Mouse (Mus musculus) lung, postnatal 4 days (tissue): ENCODE data around the gene Slc15a2.

ENCODE experiments used
- DNase-seq, 2 experiments: peaks; one replicate each; pipeline ENCODE4 v3.0.0; 2021

Slc15a2 gene

DNA sequence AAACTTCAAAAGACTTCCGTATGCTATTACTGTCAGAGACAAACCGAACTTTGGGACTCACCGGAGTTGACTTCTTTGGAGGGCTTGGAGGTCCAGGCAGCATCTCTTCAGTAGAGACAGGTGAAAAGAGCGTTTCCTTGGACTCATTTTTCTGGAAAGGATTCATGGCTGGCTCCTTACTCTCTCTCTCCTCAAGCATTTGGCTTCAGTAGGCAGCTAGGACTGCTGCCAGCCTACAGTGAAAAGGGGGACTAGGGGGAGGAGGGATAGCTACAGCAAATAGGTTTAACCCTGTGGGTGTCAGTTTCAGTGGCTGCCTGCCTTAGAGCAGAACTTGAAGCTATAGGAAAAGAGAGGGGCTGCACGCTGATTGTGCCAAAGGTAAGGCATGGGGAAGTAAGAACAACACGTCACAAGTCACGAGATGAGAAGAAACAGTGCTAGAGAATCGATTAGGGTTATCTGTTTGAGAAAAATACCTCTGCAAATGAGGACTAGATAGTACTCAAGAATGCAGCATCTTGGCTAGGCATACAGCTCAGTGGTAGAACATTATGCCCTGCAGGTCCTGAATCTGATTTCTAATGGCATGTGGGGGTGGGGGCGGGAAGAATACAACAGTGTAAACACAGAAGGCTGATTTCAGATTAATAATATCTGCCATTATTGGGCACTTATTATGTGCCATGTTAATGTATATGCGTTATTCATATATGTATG lies at the start of gene Slc15a2:
TSS of gene Slc15a2 (minus strand) at position 369 of the 720 bp plus-strand sequence.
- peak; percentile 16 to 32 for DNase-seq

DNA sequence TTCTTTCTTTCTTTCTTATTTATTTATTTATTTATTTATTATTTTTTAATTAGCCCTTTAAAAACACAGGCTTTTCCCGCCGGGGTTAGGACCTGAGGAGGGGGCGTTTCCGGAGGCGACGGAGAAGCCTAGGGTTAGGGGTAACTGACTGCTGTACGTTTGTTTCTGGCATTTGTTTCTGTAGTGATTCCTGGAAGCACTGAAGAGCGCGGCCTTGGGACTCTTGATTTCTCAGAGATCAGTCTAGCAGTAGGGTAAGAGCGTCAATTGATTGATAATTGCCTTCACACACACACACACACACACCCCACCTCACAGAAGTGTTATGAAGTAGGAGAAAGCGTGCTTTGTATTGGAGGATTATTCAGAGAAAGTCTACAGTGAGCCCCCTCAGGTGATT lies 44.1 kb upstream of the Slc15a2 start:
- no peak for DNase-seq

DNA sequence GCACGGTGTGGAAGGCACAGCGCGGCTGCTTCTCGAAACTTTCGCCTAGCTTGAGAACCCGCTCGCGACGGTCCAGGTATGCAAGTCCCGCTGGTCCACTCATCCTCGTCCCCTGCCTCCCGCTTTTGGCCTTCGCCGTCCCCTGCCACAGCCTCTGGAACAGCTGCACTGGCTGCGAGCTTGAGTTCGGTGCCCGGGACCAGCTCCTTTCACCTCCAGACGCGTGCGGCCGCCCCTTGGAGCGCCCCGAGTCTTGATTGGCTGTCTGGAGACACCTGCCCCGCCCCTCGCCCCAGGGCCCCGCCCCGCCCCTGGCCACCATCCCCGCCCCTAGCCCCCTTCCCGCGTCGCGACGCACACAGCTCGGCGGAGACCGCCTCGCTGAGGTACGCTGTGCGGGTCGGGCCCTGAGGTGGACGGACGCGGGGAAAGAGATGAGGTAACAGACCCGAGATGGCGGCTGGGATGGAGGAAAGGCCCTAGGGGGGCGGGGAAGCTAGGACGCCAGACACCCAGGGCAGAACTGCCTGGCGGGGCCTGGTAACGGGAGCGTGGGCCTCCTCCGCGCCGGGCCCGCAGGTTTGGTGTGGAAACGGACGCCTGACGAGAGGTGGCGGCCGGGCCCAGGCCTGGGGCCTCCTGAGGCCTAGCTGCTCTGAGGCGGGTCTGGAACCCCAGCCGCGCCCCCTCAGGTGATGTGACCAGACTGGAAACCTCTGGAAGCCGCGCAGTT lies 43.5 kb upstream of the Slc15a2 start, which contains the start of gene Iqcb1:
TSS of gene Iqcb1 (plus strand) at position 332 of the 733 bp plus-strand sequence.
- DNase-seq = peak; percentile 86

DNA sequence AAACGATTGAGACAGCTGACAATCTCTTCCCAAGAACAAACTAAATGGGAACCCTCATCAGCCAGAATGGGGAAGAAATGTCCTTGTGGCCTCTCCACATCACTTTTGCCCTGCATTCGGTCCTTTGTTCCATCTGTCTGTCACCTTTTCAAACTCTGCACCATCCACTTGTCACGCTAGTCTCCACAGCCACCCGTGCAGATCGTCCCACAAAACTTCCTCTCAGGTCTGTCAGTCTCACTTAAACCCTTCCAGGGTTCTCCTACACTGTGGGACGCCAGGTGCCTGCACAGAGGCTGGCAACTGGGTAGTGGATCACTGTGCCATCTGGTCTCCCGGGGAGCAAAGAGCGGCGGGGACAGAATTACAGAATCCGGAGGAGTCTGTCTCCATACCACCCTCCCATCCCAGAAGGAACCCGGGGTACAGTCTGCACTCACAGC lies 42.9 kb upstream of the Slc15a2 start:
- no peak for DNase-seq

DNA sequence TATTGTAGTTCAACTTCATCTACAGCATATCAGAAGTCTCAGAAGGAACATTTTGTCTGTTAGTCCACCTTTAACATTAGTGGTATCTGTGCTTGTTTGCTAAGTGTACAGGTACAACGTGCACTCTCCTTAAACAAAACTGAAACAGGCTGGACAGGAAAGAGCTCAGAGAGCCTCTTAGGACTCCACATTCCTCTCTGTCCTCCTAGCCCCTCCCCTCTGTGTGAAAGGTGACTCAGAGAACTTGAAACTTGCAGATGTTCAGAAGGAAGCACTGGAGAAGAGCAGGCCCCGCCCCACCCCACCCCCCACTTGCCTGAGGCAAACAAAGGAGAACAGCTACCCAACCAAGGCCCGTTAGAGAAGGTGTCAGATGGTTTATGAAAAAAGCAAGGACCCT lies 36.7 kb upstream of the Slc15a2 start:
- peak in 1 of 2 experiments; percentile 17 for DNase-seq

DNA sequence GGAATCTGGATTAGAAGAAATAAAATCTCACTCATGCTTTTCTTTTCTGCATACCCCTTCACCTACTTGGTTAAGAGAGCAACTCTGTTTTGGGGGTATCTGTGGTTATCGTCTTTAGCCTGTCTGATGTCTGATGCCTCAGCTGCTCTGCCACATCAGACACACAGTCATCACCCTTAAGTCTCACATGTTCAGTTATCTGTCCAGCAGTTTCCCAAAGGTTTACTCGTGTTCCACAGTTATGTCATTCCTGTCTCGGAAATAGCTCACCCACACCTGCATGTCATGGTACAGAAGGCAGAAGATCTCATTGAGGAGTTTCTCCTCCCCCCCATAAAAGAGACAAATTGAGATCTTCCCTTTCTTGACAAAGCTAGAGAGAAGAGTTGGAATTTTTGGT lies 36.0 kb upstream of the Slc15a2 start:
- no peak for DNase-seq

DNA sequence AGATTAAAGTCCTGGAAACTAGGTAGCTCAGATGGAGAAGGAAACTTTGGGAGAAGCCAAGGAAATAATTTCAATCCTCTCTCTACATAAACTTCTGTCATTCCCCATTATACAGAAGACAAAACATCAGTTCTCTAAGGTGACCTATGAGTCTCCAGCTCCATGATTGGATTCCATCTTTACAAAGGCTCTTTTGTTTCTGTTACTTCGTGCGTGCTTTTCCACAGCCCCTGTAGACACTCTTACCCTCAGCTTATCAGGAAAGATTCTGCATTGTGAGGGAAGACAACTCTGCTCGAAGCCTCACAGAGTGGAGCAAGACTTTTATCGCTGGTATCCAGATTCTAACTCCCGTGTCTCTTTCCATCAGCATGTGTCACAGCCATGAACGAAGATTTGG lies 35.3 kb upstream of the Slc15a2 start:
- no peak for DNase-seq

DNA sequence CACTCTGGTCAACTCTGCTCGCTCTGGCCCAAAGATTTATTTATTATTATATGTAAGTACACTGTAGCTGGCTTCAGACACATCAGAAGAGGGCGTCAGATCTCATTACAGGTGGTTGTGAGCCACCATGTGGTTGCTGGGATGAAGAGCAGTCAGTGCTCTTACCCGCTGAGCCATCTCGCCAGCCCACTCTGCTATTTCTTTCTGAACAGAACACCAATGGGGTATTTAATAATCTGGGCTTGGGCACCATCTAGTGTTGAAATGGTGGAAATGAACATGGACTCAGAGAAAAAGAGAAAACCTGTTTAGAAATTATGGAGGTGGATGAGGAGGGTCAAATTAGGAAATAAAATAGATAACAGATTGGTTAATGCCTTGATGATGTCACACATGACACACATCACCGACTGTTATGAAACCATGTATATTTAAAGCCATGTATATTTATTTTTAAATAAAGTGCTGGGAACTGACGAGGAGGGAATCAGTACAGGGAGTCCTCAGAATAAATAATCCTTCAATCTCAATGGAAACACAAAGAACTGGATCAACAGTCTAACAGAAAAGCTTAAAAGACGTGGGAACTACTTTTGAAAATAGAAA lies 32.7 kb upstream of the Slc15a2 start:
- DNase-seq = peak; percentile 80 to 83

DNA sequence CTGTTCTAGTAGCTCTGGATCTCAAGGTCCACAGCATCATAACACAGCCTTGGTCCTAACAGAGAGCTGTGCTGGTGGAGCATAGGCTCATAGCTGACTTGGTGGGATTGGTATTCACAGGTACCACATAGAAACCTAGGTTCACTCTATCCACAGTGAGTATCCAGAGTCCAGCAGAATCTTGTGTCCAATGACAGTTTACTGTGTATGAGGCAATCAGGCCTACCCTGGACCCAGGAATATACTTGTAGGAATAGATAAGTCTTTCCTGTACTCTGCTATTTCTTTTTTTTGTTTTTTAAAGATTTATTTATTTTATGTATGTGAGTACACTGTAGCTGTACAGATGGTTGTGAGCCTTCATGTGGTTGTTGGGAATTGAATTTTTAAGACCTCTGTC lies 32.2 kb upstream of the Slc15a2 start:
- no peak for DNase-seq

DNA sequence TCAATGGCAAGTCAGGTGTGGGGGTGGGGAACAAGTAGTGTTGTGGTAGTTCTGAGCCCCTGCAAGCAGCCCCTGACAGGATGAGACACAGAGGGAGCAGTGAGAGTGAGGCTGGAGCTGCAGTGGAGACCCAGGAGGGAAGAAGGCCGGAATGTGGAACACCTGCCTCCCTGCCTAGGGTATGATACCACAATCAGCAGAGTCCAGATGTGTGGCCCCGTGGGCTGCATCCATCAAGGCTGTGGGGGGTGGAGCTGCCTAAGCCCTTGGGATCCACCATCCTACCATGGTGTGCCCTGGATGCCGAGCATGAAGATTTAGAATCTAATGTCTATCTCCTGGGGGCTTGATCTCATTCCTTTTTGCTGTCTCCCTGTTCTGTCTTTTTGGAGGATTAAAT lies 28.9 kb upstream of the Slc15a2 start:
- DNase-seq = no peak

DNA sequence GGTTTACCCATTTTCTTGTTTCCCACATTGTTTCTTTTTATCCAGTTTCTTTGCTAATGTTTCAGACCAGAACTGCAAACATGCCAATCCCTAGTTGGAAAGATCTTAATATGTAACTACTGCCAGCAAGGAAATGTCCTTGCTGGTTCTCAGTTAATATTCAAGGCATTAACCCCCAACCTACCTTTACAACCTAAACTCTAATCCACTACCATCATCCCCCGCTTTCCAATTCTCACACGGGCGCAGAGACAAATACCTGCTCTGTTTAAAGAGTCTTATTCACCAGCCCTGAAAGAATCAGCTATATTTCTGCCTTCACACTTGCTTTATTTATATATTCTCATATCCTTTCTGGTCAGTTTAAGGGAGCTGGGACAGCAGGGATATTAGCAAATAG lies 23.9 kb upstream of the Slc15a2 start:
- no peak for DNase-seq

DNA sequence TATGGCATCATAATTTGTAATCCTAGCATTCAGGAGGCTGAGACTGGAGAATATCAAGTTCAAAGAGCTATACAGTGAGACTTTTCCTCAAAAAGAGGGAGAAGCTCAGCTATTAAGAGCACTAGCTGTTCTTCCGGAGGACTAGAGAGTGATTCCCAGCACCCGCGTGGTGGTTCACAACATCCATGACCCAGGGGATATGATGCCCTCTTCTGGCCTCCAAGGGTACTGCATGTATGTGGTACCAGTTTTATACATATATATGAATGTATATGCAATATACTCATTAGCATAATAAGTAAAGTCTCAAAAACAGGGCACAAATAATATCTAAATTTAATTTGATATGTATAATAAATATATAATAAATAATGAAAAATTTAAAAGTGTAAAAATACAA lies 17.6 kb upstream of the Slc15a2 start:
- DNase-seq = no peak

DNA sequence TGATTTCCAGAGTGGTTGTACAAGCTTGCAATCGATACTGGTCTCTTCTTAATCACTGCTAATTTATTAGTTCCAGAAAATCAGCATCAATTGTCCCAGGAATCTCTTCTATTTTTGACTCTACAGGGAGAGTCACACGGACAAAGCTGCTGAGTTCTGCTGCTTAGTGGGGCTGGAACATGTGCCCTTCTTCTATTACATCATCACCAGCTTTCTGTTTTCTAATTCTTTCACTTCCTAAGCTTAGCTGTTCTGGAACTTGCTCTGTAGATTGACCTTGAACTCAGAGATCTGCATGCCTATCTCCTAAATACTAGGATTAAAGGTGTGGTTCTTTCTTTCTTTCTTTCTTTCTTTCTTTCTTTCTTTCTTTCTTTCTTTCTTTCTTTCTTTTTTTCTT lies 13.6 kb upstream of the Slc15a2 start:
- no peak for DNase-seq

DNA sequence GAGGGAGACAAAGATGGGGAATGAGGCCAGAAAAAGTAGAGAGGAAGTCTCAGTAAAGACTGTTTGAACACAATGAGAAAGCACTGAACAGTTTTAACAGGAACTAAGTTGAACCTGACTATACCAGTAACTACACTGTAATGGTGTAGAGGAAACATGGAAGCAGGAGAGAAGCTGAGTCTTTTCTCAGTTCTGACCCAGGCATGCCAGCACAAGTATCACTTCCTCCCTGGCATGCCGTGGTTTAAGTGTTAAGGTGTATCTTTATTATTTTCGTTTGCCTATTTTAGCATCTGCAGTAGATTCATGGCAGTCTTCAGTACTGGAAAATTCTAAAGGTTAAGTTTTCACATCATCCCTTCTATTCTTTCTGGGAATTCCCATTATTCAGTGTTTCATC lies 10.2 kb upstream of the Slc15a2 start:
- no peak for DNase-seq

DNA sequence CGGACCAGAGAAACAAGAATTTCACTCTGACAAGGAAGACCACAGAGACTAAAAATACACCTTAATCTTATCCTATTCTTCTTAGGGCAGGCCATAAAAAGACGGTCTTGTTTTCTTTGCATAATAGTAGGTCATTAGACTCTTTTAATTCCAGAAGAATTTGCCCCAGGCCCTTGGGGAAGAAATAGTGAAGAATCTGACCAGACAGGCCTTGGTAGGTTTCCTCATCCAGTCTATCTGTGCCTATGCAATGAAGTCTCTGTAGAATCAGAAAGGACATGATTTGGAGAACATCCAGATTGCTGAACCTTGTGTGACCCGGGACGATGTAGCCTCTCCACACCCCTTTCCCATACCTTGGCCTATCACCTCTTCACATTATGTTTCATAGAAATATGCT lies 5.4 kb upstream of the Slc15a2 start:
- no peak for DNase-seq

DNA sequence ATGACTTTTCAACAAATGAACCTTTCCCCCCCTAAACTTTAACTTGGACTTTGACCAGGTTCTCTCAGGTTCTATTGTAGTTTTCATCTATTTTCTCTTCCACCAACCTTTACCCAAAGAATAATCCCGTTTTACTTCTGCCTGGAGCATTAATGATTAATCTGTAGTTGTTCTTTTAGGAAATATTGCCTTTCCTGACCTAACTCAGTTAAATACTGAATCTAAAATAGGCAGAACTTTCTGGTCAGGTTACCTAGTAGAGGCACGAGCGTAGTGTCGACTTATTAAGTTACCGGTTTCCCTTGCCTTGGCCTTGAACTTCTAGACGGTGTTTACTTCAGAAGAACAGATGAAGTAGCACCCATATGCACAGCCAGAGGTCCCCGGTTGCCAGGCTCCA lies 1.7 kb upstream of the Slc15a2 start:
- no peak for DNase-seq

DNA sequence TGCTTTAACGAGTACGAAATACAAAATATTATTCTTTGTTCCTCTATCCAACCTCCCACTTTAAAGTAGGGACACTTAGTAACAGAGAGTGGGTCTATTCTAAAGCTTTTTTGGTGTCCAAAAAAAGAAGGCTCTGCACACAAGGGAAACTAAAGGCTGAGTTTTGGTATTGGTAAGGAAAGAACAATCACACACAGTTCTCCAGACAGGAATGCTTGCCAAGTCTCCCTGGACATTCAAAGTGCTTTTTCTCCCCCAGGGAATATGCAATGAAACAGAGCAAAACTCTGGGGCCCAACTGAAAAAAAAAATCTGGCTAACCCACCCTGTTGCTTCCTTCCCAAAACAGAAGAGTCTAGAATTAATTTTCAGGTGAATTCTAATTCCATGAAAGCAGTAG lies 616 bp downstream of the Slc15a2 start:
- DNase-seq = no peak

DNA sequence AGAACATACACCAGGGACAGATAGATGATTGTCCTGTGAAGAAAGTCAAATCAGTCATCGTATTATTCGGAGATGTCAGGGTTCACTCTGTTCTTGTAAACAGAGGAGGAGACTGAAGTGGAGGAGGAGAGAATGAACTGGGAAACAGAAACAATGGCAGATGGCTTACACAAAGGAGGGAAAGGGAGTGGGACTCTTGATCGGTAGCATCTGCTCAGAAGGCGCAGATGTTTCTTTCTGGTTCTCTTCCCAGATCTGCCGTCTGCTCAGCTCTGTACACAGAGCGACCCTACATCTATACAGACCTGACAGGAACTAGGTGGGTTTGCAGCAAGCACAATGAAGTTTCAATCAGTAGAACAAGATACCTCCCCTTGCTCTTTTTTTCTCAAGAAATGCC lies 9.1 kb downstream of the Slc15a2 start:
- DNase-seq = no peak

DNA sequence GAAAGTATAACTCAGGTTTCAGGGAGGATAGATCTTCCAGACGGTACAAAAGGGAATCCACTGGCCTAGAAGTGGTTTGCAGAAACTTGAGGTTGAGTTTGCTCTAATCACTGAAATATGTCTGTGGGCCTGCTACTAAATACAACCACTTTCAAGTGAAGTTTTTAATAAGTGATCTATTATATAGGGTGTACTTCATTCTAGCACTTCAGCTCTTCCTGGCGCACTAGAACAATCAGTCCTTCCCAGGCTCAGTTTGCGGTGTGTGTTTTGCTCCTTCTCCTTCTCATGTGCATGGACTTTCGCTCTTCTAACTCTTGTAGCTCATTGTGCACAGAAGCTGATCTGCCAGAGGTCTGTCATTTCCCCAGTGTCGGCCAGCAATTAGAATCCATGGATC lies 11.8 kb downstream of the Slc15a2 start:
- DNase-seq = peak; percentile 9 to 20

DNA sequence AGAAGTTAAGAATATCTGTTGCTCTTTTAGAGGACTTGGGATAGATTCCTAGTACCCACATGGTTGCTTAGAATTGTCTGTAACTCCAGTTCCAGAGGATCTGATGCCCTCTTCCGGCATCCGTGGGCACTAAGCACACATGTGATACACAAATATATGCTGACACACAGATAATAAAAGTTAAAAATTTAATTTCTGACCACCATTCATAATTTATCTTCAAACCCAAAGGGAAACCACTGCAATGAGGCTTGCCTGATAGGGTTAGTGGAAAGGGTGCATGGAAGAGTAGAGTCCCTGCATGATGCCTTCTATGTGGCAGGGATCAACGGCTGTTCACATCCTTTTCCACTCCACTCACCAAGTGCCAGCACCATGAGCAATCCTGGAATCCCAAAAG lies 13.1 kb downstream of the Slc15a2 start:
- DNase-seq = no peak

DNA sequence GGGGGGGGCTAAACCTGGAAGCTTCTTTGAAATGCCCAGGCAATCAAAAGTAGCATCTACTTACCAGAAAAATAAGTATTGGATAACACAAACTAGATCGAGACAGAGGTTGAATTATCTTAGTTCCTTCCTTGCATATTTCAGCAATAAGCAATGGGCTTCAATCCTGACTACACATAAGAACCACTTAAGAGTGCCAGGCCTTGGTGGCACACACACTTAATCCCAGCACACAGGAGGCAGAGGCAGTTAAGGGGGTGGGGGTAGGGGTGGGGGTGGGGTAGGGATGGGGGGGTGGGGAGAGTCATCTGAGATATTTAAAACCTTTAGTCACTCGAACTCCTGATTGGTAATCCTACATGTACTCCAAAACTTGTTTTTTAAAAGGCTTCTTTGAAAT lies 13.5 kb downstream of the Slc15a2 start:
- no peak for DNase-seq

DNA sequence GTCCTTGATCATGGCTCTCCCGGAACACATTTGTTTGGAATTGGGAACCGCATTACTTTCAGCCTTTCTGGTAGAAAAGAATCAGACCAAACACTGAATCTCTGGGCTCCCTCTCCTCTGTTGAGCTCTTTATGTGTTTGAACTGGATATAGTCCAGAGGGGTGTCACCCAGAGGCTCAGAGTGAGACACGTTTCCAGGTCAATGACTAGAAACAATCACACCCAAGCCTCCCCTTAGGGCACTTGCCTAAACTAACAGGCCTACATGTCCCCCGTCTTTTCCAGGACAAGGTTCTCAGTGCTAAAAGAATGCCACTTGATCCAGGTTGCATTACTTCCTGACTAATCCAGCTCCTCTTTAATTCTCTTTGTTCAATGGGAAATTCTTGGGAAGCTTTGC lies 13.9 kb downstream of the Slc15a2 start:
- DNase-seq = peak; percentile 16 to 33

DNA sequence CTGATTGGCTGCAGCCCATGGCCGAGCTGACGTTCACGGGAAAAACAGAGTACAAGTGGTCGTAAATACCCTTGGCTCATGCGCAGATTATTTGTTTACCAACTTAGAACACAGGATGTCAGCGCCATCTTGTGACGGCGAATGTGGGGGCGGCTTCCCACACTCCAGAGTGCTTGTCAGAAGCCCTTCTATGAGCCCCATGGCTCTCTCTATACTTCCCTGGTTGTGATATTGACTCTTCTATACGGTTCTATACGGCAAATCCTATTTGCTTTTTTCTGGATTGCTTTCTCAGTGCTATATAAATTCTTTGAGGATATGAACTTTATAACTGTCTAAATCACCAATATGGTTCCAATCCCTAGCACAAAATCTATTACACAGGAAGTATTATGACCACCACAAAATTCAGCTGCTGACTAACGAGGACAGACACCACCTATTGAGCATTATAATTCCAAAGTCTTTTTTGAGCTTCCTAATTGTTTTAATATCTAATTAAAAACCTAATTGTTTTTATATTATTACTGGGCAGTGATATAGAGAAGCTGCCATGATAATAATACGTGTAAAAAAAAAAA lies 14.5 kb downstream of the Slc15a2 start:
- DNase-seq = peak in 1 of 2 experiments; percentile 27

DNA sequence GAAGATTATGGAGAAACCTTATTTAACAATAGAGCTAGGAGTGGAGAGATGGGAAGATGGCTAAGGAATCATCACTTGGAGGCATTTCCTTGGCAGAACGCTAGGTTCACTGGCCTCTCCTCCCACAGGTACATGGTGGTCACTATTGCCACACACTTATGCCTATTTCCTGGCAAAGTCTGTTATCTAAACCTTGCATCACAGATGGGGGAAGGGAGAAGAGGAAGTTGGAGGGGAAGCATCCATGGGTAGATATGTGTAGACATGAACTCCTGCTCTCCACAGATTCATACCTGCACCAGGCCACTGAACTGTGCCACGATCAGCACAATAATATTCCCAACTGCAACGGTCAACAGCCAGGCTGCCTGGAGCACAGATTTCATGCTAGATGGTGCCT lies 32.8 kb downstream of the Slc15a2 start:
- no peak for DNase-seq
